Mouse (Mus musculus) liver, embryonic 12.5 days (tissue): Measurements from ENCODE around the gene Smarcal1. TPM values are rescaled to one million over a fixed set of nuclear protein-coding genes. Genes with fewer than 3 reads are reported as not detected.

ENCODE experiments used
- ATAC-seq: fragments of 200-750 bp; cut with Nextera tagmentation; 2 replicates; pipeline ENCODE4 v1.8.0; 2017; ENCODE audit warnings: moderate number of reproducible peaks, mild to moderate bottlenecking, moderate library complexity
- H3K27ac ChIP-seq: fragments of 300-500 bp; sonication (generic); 2 replicates; pipeline ENCODE4 v1.5.1; 2016; ENCODE audit warnings: mild to moderate bottlenecking
- H3K27me3 ChIP-seq: fragments of 300-500 bp; sonication (generic); replicated peaks from 2 replicates; pipeline ENCODE4 v1.6.1; 2016; ENCODE audit warnings: mild to moderate bottlenecking, moderate library complexity
- H3K36me3 ChIP-seq: fragments of 300-500 bp; sonication (generic); 2 replicates; pipeline ENCODE4 v1.6.1; 2016; ENCODE audit warnings: mild to moderate bottlenecking, moderate library complexity
- H3K4me1 ChIP-seq: fragments of 300-500 bp; sonication (generic); 2 replicates; pipeline ENCODE4 v1.6.1; 2016
- H3K4me2 ChIP-seq: fragments of 300-500 bp; sonication (generic); 2 replicates; pipeline ENCODE4 v1.6.1; 2016; ENCODE audit warnings: mild to moderate bottlenecking, moderate library complexity
- H3K4me3 ChIP-seq: fragments of 300-500 bp; sonication (generic); 2 replicates; pipeline ENCODE4 v1.5.1; 2016; ENCODE audit warnings: mild to moderate bottlenecking, moderate library complexity
- H3K9ac ChIP-seq: fragments of 300-500 bp; sonication (generic); 2 replicates; pipeline ENCODE4 v1.6.1; 2016; ENCODE audit warnings: mild to moderate bottlenecking, moderate library complexity
- H3K9me3 ChIP-seq: fragments of 300-500 bp; sonication (generic); replicated peaks from 2 replicates; pipeline ENCODE4 v1.6.1; 2016; ENCODE audit warnings: mild to moderate bottlenecking, moderate library complexity
- WGBS: fragments of 180-500 bp; shearing (Covaris S2); methylation state at CpG from one replicate; pipeline ENCODE4 v1.1.7; 2016; ENCODE audit not compliant: insufficient replicate concordance; 5-methylcytosine and 5-hydroxymethylcytosine counted together
- polyA plus RNA-seq: library from polyadenylated mRNA; unstranded; fragments of >200 nt; fragmentation: Nextera tagmentation; extraction: Ambion mirVana; gene quantifications from 2 replicates; pipeline ENCODE4 v1.2.1, GENCODE M21; 2016

Smarcal1 gene
- polyA plus RNA-seq, 1 experiment from 2014 or later = 13.9 TPM

DNA sequence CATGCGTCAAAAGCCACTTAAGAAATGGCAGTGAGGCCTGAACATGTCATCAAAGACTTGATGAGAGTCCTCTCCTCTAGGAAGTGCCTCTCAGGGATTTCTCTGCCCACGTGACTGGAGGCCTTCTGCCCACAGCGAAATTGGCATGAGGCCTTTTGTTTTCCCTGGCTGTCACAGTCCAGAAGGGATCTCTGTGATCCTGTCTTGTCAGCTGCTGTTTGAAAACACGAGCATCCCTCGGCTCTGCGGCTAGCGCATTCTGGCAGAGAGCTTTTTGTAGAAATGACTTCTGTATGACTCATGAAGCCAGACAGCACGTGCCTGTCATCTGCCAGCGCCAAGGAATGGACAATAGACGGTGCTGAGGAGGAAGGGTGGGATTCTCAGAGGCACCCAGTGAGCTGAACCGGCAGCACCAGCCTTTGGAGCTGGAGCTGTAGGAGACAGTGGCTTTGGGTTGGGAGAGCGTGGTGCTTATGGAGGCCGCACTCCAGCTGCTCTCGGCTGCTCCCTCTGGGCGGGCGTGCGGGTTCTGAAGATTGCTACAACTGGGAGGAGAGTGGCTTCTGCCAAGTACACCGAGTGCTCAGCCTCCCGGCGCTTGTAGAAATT is 10.4 kb downstream of the Smarcal1 start:
- Histone ChIP-seq H3K4me1 (no peaks in the 10 kb centered on the region), H3K9me3 (no peaks in the 10 kb centered on the region), H3K4me3 (no peak overlapping the region), H3K27ac (no peak overlapping the region), H3K27me3 (no peaks in the 10 kb centered on the region), H3K36me3 (peaks cover 79% of the 10 kb centered on the region), H3K4me2 (no peak overlapping the region), H3K9ac (no peak overlapping the region)
- 80% methylated on average over 20 of the region's 20 CpGs for WGBS
- no peak for ATAC-seq

DNA sequence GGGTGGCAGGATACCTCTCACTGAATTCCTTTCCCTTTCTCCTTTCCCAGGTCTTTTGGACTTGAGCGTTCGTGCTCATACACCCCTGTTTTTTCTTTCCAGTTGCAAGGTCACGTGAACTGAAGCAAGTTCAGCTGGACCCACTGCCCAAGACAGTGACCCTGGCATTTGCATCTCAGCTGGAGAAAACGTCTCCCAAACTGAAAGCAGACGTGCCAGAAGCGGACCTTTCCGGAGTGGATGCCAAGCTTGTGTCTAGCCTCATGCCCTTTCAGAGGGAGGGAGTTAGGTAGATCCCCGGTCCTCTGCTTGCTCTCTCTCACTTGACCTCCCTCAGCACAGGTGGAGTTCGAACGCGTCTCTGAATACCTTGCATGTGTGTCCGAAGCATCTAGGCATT is 12.6 kb downstream of the Smarcal1 start:
- Histone ChIP-seq H3K4me3 (no peak overlapping the region), H3K9ac (no peak overlapping the region)
- ATAC-seq = no peak

DNA sequence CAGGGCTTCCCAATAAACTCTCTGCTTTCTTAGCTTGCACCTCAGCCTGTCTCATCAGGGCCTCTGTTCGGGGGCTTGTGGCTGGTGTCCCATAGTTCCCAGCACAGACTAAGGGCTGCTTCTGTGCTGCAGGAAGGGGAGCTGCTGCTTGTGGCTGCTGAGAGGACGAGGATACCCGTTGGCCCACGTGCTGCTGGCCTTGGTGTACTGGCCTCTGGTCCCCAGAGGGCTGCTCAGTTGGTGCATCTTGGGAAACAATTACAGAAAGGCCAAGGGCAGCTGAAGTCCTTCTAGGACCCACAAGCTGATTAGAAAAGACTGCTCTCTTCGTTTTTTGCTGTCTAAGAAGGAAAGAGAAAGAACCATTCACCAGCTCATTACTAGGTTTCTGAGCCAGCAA is 13.2 kb downstream of the Smarcal1 start:
- Histone ChIP-seq H3K27ac (no peak overlapping the region), H3K4me3 (no peak overlapping the region), H3K9me3 (no peaks in the 10 kb centered on the region), H3K27me3 (no peaks in the 10 kb centered on the region), H3K9ac (no peak overlapping the region), H3K36me3 (peaks cover 81% of the 10 kb centered on the region), H3K4me1 (no peaks in the 10 kb centered on the region), H3K4me2 (no peak overlapping the region)
- WGBS = 72% methylated on average over 5 of the region's 5 CpGs
- ATAC-seq = no peak

More for the DNA sequence above, 12.6 kb downstream of the Smarcal1 start:
- Histone ChIP-seq H3K36me3 (peaks cover 81% of the 10 kb centered on the region), H3K4me1 (no peaks in the 10 kb centered on the region), H3K4me2 (no peak overlapping the region), H3K27ac (no peak overlapping the region), H3K27me3 (no peaks in the 10 kb centered on the region), H3K9me3 (no peaks in the 10 kb centered on the region)
- 85% methylated on average over 12 of the region's 12 CpGs for WGBS

DNA sequence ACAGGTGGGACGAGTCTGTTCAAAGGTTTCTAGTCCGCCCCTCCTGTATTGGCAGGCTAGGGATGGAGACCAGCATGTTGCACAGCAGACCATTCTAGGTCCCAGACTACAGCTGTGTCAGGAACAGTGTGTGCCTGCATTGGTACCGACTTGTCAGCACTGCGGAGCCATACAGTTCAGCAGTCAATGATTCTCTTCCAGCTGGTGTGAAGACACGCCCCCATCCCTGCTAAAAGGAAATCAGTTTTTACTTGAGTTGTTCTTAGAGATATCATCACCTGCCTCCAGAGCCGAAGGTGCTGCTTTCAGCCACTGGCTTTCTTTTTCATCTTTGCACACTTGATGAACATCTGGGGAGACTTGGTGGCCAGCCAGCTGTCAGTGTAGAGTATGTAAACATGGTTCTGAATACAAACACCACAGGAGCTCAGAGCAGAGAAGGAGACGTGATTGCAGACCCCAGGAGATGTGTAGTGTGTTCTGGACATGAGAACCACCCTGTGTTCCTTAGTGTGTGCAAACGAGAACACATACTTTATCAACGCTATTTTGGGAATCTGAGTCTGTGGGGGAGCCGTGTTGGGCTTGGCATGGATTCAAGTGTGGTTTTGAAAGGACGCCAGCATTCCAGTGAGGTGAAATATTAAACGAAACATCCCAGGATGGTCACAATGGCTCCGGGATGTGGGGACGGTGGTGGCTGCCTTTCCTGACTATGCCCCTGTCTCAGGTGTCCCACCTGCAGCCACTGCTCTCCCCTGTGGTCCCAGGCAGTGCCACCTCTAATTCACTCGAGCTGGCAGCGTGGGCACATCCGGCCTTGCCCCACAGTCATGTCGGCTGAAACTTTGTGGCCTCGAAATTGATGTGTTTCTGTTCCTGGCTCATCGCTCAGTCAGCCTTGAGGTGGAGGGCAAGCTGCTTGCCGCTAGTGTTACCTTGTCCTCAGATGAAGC is 16.4 kb downstream of the Smarcal1 start:
- Histone ChIP-seq H3K4me1 (no peaks in the 10 kb centered on the region), H3K4me3 (no peak overlapping the region), H3K36me3 (peaks cover 72% of the 10 kb centered on the region), H3K4me2 (no peak overlapping the region), H3K27ac (no peak overlapping the region), H3K9ac (no peak overlapping the region), H3K27me3 (no peaks in the 10 kb centered on the region), H3K9me3 (no peaks in the 10 kb centered on the region)
- no peak for ATAC-seq
- WGBS = 73% methylated on average over 21 of the region's 21 CpGs

DNA sequence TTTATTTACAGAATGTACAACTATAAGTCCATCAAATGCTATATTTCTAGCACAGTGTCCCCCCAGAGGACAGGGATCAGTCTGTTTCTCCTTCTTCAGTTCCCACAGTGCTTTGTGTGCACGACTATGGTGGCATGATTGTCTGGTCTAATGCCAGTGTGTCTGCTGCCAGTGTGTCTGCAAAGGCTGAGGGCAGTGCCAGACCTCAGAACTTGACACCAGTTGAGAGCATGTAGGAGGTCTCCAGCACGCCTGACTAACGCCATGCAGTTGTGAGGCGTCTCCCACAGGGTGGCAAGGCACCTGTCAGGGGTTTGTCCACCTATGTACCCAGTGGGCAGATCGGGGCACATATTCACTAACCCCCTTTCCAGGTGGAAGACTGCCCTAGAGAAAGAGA is 17.7 kb downstream of the Smarcal1 start:
- WGBS = 78% methylated on average over 5 of the region's 5 CpGs
- no peaks in the 10 kb centered on the region for H3K4me1 ChIP-seq

DNA sequence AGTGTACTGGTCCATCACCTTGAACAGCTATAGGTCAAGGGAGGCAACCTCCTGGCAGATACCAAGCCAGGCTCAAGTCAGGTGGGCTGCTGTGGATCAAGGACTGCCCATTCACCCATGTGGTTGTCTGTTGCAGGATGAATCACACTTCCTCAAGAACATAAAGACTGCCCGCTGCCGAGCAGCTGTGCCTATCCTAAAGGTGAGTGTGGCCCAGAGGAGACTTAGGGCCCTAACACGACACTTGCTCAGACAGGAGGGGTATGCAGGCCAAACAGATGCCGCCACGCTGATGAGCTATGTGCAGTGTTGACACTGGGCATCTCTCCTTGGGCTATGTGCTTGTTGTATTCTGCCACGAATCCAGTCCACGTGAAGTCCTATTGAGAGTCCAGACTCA is 18.2 kb downstream of the Smarcal1 start:
- WGBS = 80% methylated on average over 7 of the region's 7 CpGs
- H3K9me3 ChIP-seq = no peaks in the 10 kb centered on the region
- H3K27ac ChIP-seq = no peak overlapping the region
- no peak for ATAC-seq
- H3K4me1 ChIP-seq = no peaks in the 10 kb centered on the region
- no peak overlapping the region for H3K4me3 ChIP-seq
- H3K9ac ChIP-seq = no peak overlapping the region
- H3K27me3 ChIP-seq = no peaks in the 10 kb centered on the region
- H3K36me3 ChIP-seq = peaks cover 69% of the 10 kb centered on the region
- H3K4me2 ChIP-seq = no peak overlapping the region

More for the DNA sequence above, 17.7 kb downstream of the Smarcal1 start:
- Histone ChIP-seq H3K27ac (no peak overlapping the region), H3K4me2 (no peak overlapping the region), H3K9me3 (no peaks in the 10 kb centered on the region), H3K27me3 (no peaks in the 10 kb centered on the region), H3K36me3 (peaks cover 70% of the 10 kb centered on the region), H3K9ac (no peak overlapping the region), H3K4me3 (no peak overlapping the region)
- no peak for ATAC-seq

DNA sequence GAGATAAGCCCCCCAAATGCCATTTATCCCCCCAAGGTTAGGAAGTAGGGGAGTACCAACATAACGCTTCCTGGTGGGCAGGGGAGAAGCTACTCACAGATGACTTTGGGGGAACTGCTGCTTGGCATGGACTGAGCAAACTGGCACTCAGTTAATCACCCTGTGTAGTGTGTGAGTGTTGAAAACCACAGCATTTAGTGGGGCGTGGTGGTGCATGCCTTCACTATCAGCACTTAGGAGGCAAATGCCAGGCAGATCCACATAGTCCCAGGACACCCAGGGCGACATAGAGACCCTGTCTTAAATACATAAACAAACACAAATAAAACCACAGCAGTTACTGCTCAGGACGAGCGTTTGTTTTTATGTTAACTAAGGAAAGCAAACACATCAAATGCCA is 19.1 kb downstream of the Smarcal1 start:
- no peaks in the 10 kb centered on the region for H3K27me3 ChIP-seq
- H3K36me3 ChIP-seq = peaks cover 64% of the 10 kb centered on the region
- H3K4me1 ChIP-seq = no peaks in the 10 kb centered on the region
- H3K4me2 ChIP-seq = no peak overlapping the region
- WGBS = 75% methylated on average over 5 of the region's 5 CpGs
- no peak overlapping the region for H3K4me3 ChIP-seq
- ATAC-seq = no peak
- no peak overlapping the region for H3K9ac ChIP-seq
- no peaks in the 10 kb centered on the region for H3K9me3 ChIP-seq
- H3K27ac ChIP-seq = no peak overlapping the region

DNA sequence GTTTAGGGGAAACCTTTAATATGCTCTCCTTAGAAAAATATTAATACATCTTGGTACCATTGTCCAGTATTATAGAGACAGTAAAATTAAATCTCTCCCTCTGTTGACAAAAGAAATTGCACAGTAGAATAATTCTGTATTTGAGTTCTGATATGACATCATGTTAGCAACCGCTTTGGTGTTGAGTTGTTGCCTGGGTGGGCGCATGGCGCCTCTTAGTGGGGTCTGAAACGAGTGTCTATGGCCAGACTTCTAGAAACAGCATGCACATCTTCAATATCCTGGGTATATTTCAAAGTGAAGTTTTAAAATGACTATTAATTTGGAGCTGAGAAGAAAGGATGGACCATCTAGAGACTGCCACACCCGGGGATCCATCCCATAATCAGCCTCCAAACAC is 19.8 kb downstream of the Smarcal1 start:
- peaks cover 61% of the 10 kb centered on the region for H3K36me3 ChIP-seq
- no peak overlapping the region for H3K4me2 ChIP-seq
- no peak overlapping the region for H3K27ac ChIP-seq
- no peak overlapping the region for H3K4me3 ChIP-seq
- H3K4me1 ChIP-seq = no peaks in the 10 kb centered on the region
- 89% methylated on average over 5 of the region's 5 CpGs for WGBS
- no peak for ATAC-seq
- no peaks in the 10 kb centered on the region for H3K27me3 ChIP-seq
- H3K9me3 ChIP-seq = no peaks in the 10 kb centered on the region
- H3K9ac ChIP-seq = no peak overlapping the region

DNA sequence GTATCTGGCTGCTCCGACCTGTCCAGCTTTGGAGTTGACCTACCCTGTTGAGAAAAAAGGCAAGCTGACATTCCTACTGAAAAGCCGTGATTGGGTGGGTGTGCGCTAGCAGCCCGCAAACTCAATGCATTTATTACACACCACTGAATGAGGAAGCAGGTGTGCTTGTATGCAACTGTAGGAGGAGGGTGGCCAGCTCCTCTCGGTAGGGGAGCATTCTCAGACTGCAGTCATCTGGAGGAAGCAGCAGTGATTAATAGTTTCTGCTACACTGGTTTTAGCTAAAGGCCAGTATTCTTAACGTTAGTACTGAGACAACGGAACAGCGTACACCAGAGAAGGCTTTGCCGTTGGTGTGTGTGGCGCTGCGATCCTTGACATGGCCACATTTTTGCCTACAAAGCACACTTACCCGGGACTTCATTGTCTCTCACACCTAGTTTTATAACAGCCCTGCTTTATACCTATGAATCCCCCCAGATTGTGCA is 23.2 kb downstream of the Smarcal1 start:
- peaks cover 61% of the 10 kb centered on the region for H3K36me3 ChIP-seq
- no peak for ATAC-seq
- H3K4me3 ChIP-seq = no peak overlapping the region
- no peak overlapping the region for H3K4me2 ChIP-seq
- 88% methylated on average over 12 of the region's 12 CpGs for WGBS
- no peak overlapping the region for H3K27ac ChIP-seq
- no peaks in the 10 kb centered on the region for H3K9me3 ChIP-seq
- H3K27me3 ChIP-seq = no peaks in the 10 kb centered on the region
- no peaks in the 10 kb centered on the region for H3K4me1 ChIP-seq
- H3K9ac ChIP-seq = no peak overlapping the region

DNA sequence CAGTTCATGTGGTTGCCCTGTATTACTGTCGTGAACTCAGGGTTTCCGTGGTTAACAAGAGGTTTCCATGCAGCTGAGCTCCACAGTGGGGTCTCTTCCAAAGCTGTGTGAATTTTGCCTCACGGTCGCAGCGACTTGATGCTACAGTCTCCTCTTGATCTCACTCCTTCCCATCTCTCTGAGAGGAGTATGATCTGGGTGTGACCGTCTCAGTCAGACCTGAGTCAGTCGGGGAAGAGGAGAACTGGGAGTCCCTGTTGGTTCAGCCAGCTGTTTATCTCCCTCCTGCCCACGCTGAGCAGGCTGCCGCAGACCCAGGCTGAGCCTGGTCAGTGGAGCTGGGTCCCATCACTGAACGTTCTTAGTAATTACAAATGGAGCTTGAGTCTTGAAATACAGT is 26.1 kb downstream of the Smarcal1 start:
- Histone ChIP-seq H3K4me1 (no peaks in the 10 kb centered on the region), H3K27ac (no peak overlapping the region), H3K4me3 (no peak overlapping the region), H3K36me3 (peaks cover 70% of the 10 kb centered on the region), H3K9ac (no peak overlapping the region), H3K4me2 (no peak overlapping the region), H3K27me3 (no peaks in the 10 kb centered on the region), H3K9me3 (no peaks in the 10 kb centered on the region)
- no peak for ATAC-seq
- 73% methylated on average over 10 of the region's 10 CpGs for whole genome bisulfite sequencing

DNA sequence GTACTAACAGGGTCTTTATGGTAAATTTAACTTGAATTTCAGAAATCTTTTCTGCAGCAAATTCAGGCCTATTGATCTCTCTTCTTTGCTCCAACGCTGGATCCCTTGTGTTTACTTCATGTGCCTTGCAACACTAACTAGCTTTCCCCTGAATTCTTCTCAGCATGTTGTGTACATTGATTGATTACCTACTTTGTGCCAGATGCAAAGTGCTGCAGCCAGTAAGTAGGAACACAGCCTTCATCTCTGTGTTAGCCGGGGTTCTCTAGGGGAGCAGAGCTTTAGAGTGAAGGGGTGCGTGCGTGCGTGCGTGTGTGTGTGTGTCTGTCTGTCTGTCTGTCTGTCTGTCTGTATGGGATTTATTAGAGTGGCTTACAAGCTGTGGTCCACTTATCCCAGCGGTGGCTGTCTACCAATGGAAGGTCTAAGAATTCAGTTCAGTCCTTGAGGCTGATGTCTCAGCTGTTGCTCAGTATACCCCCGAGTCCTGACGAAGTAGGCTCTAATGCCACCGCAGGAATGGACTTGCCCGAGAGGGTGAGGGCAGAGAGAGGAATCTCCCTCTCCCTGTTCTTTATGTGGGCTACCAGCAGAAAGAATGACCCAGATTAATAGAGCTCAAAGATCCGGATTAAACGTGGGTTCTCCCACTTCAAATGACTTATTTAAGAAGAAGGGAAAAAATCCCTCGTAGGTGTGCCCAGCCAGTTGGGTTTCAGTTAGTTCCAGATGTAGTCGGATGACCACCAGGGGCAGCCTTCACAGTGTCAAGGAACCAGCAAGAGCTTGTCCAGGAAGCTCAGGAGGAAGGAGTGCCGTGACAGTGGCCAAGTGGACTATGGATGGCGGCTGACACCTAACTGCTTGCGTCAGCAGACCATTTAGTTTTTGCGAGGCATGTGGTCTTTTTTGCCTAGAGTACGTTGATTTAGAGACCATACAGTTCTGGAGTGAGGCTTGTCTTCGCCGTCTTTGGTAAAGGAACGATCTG is 27.1 kb downstream of the Smarcal1 start:
- Histone ChIP-seq H3K9ac (no peak overlapping the region), H3K4me2 (no peak overlapping the region), H3K27ac (no peak overlapping the region), H3K36me3 (peaks cover 79% of the 10 kb centered on the region), H3K27me3 (no peaks in the 10 kb centered on the region), H3K4me1 (no peaks in the 10 kb centered on the region), H3K4me3 (no peak overlapping the region), H3K9me3 (no peaks in the 10 kb centered on the region)
- WGBS = 83% methylated on average over 23 of the region's 23 CpGs
- no peak for ATAC-seq
